Mouse (Mus musculus) ES-E14 (cell line): ENCODE results near the gene Srpk2.

Experiments
- HCFC1 ChIP-seq: IDR thresholded peaks from 2 replicates; pipeline ENCODE4 v1.6.1; 2012; ENCODE audit warnings: low read length, inconsistent platforms, borderline replicate concordance; ENCODE audit not compliant: insufficient read depth
- MAFK ChIP-seq: IDR thresholded peaks from 2 replicates; pipeline ENCODE4 v1.6.1; 2014; ENCODE audit warnings: mild to moderate bottlenecking, low read depth, low read length, inconsistent platforms; ENCODE audit not compliant: insufficient read depth
- ZNF384 ChIP-seq: IDR thresholded peaks from 2 replicates; pipeline ENCODE4 v1.6.1; 2012; ENCODE audit warnings: low read depth, low read length, inconsistent platforms

DNA sequence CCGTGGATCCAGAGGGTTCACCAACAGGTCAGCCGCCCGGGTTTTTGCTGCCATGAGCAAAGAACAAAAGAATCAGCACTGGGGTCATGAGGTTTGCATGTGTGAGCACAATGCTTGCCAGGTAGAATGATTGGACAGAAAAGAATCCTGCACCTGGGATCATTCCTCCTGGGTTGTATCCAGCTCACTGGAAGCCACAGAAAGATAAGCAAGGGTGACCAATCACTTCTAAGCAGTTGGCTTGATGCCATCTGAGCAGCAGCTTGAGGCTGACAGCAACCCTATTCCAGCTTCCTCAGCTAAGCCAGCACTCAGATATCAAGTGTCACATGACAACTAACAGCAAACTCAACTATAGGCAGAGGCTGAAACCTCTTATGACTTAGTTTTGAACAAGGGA is 165.7 kb downstream of the Srpk2 start:
- TF ChIP-seq ZNF384: no peak
- TF ChIP-seq MAFK: no peak
- TF ChIP-seq HCFC1: no peak
